Mouse (Mus musculus): ENCODE data around the gene Dpm3. TPM values are rescaled to one million over a fixed set of nuclear protein-coding genes. Genes with fewer than 3 reads are reported as not detected.

Gene Dpm3
- polyA plus RNA-seq, 1 experiment = 222 TPM

DNA sequence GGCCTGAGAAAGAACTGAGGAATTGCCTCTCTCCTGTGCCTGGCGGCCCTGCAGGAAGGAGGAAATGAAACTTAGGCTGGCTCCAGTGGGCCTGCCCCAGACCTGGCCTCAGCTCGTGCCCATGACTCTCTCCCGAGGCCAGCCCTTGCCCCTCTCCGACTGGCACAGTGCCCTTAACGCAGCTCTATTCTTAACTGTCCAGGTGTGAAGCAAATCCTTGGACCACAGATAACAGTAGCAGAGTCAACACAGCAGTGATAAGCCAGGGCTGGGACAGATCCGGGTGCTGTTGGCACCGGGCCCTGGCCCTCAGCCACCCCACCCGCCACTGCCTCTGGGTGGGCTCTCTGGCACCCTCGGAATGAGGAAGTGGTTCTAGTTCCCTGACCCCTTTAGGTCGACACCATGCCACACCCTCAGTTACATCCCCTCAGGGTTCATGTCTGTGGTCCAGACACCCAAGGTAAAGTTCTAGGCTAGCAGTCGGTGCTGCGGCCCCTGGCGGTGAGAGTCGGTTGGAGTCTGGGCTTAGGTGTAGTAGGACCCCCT lies 25.5 kb upstream of the Dpm3 start:
- H3K27me3 ChIP-seq (ENCODE audit: control insufficient read depth, insufficient read depth, insufficient read length) = no peaks in the 10 kb centered on the region
- no peak overlapping the region for H3K4me2 ChIP-seq (ENCODE audit: low read depth)

GRCm38 (mm10) chr3:89236516-89236915 lies 22.6 kb upstream of the Dpm3 start:
- TF ChIP-seq SRF (IDR thresholded peaks at IDR 0.05; ENCODE audit: control insufficient read depth, insufficient read length, low read depth) = no peak
- TF ChIP-seq POLR2A (IDR thresholded peaks at IDR 0.05; ENCODE audit: insufficient read length, low read depth) = no peak
- TF ChIP-seq MYOD1 (IDR thresholded peaks at IDR 0.05; ENCODE audit: control insufficient read depth in 1 of 3, insufficient read length in 2 of 3, low read depth in 2 of 3) = no peak
- no peak for TF ChIP-seq REST (IDR thresholded peaks at IDR 0.05; ENCODE audit: insufficient read depth, insufficient read length)
- TF ChIP-seq TCF12 (IDR thresholded peaks at IDR 0.05; ENCODE audit: insufficient read depth, poor library complexity, severe bottlenecking) = no peak
- Histone ChIP-seq H3K4me3 (no peak overlapping the region), H3K79me2 (ENCODE audit: control insufficient read depth, insufficient read depth) (no peaks in the 10 kb centered on the region)

More for the DNA sequence above, 25.5 kb upstream of the Dpm3 start:
- TF ChIP-seq REST (IDR thresholded peaks at IDR 0.05; ENCODE audit: insufficient read depth, insufficient read length) (no peak), TCF12 (IDR thresholded peaks at IDR 0.05; ENCODE audit: insufficient read depth, poor library complexity, severe bottlenecking) (no peak), POLR2A (IDR thresholded peaks at IDR 0.05; ENCODE audit: insufficient read length, low read depth) (no peak), MAX (IDR thresholded peaks at IDR 0.05; ENCODE audit: low read depth) (no peak), POLR2AphosphoS2 (IDR thresholded peaks at IDR 0.05; ENCODE audit: insufficient read length, low read depth) (no peak), MYOD1 (IDR thresholded peaks at IDR 0.05; ENCODE audit: control insufficient read depth in 1 of 3, insufficient read length in 2 of 3, low read depth in 2 of 3) (no peak), CEBPB (IDR thresholded peaks at IDR 0.05; ENCODE audit: insufficient read depth, poor library complexity, severe bottlenecking) (no peak), TCF3 (IDR thresholded peaks at IDR 0.05; ENCODE audit: insufficient read length, low read depth) (no peak), E2F4 (IDR thresholded peaks at IDR 0.05; ENCODE audit: insufficient read depth) (no peak), MYOG (IDR thresholded peaks at IDR 0.05; ENCODE audit: control insufficient read depth in 1 of 3, insufficient read depth in 1 of 3, insufficient read length in 2 of 3, low read depth in 2 of 3) (no peak), SRF (IDR thresholded peaks at IDR 0.05; ENCODE audit: control insufficient read depth, insufficient read length, low read depth) (no peak), USF1 (IDR thresholded peaks at IDR 0.05; ENCODE audit: low read depth) (no peak)
- Histone ChIP-seq H3K36me3 (ENCODE audit: control insufficient read depth, insufficient read depth) (no peaks in the 10 kb centered on the region), H3K79me2 (ENCODE audit: control insufficient read depth, insufficient read depth) (no peaks in the 10 kb centered on the region), H3ac (ENCODE audit: control insufficient read depth, insufficient read length) (no peak overlapping the region), H3K4me3 (no peak overlapping the region)

GRCm38 (mm10) chr3:89237682-89238081 lies 21.5 kb upstream of the Dpm3 start:
- no peaks in the 10 kb centered on the region for H3K27me3 ChIP-seq (ENCODE audit: control insufficient read depth, insufficient read depth, insufficient read length)
- H3ac ChIP-seq (ENCODE audit: control insufficient read depth, insufficient read length) = no peak overlapping the region
- H3K4me3 ChIP-seq = no peak overlapping the region
- no peak overlapping the region for H3K4me2 ChIP-seq (ENCODE audit: low read depth)
- peaks cover 9% of the 10 kb centered on the region for H3K36me3 ChIP-seq (ENCODE audit: control insufficient read depth, insufficient read depth)
- no peaks in the 10 kb centered on the region for H3K79me2 ChIP-seq (ENCODE audit: control insufficient read depth, insufficient read depth)
- TF ChIP-seq REST (IDR thresholded peaks at IDR 0.05; ENCODE audit: insufficient read depth, insufficient read length) (no peak), SRF (IDR thresholded peaks at IDR 0.05; ENCODE audit: control insufficient read depth, insufficient read length, low read depth) (no peak), E2F4 (IDR thresholded peaks at IDR 0.05; ENCODE audit: insufficient read depth) (no peak), TCF3 (IDR thresholded peaks at IDR 0.05; ENCODE audit: insufficient read length, low read depth) (no peak), TCF12 (IDR thresholded peaks at IDR 0.05; ENCODE audit: insufficient read depth, poor library complexity, severe bottlenecking) (no peak), POLR2A (IDR thresholded peaks at IDR 0.05; ENCODE audit: insufficient read length, low read depth) (no peak)

More at GRCm38 (mm10) chr3:89236516-89236915, 22.6 kb upstream of the Dpm3 start:
- Histone ChIP-seq H3K36me3 (ENCODE audit: control insufficient read depth, insufficient read depth) (peaks cover 1% of the 10 kb centered on the region), H3K27me3 (ENCODE audit: control insufficient read depth, insufficient read depth, insufficient read length) (no peaks in the 10 kb centered on the region), H3K4me2 (ENCODE audit: low read depth) (no peak overlapping the region), H3ac (ENCODE audit: control insufficient read depth, insufficient read length) (no peak overlapping the region)

GRCm38 (mm10) chr3:89238494-89238893 lies 20.7 kb upstream of the Dpm3 start:
- Histone ChIP-seq H3K4me2 (ENCODE audit: low read depth) (no peak overlapping the region), H3K79me2 (ENCODE audit: control insufficient read depth, insufficient read depth) (no peaks in the 10 kb centered on the region), H3K36me3 (ENCODE audit: control insufficient read depth, insufficient read depth) (peaks cover 9% of the 10 kb centered on the region), H3K4me3 (no peak overlapping the region), H3K27me3 (ENCODE audit: control insufficient read depth, insufficient read depth, insufficient read length) (no peaks in the 10 kb centered on the region), H3ac (ENCODE audit: control insufficient read depth, insufficient read length) (no peak overlapping the region)
- TF ChIP-seq POLR2A (IDR thresholded peaks at IDR 0.05; ENCODE audit: insufficient read length, low read depth) = no peak

DNA sequence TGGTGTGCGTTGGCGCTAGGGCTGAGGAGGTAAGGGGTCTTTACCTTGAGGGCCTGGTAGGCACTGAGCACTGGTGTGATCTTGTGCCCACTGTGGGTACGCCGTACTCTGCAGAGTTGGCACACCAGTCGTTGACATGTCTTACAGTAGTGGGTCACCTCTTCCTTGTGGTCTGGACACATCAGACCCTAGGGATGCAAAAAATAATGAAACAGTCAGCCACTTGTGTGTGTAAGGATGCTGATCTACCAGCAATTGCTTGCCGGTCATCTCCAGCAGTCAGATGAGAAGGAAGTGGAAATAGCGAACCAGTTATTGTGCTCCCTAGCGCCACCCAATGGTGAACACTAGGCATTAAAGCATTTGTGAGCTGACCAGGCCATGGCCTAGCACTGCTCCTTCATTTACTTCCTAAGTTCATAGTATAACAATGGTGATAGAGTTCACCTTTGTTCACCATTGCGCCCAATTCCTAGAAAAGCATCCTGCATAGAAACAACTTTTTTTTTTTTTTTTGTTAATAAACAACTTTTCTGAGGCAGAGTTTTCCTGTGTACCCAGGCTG lies 16.7 kb upstream of the Dpm3 start:
- H3ac ChIP-seq (ENCODE audit: control insufficient read depth, insufficient read length) = no peak overlapping the region
- peaks cover 10% of the 10 kb centered on the region for H3K79me2 ChIP-seq (ENCODE audit: control insufficient read depth, insufficient read depth)
- no peaks in the 10 kb centered on the region for H3K27me3 ChIP-seq (ENCODE audit: control insufficient read depth, insufficient read depth, insufficient read length)
- no peak overlapping the region for H3K4me2 ChIP-seq (ENCODE audit: low read depth)
- peaks cover 9% of the 10 kb centered on the region for H3K36me3 ChIP-seq (ENCODE audit: control insufficient read depth, insufficient read depth)
- TF ChIP-seq REST (IDR thresholded peaks at IDR 0.05; ENCODE audit: insufficient read depth, insufficient read length) = no peak
- TF ChIP-seq POLR2A (IDR thresholded peaks at IDR 0.05; ENCODE audit: insufficient read length, low read depth) = no peak
- no peak for TF ChIP-seq MYOG (IDR thresholded peaks at IDR 0.05; ENCODE audit: control insufficient read depth in 1 of 3, insufficient read depth in 1 of 3, insufficient read length in 2 of 3, low read depth in 2 of 3)
- no peak for TF ChIP-seq E2F4 (IDR thresholded peaks at IDR 0.05; ENCODE audit: insufficient read depth)
- no peak for TF ChIP-seq MAX (IDR thresholded peaks at IDR 0.05; ENCODE audit: low read depth)
- TF ChIP-seq TCF3 (IDR thresholded peaks at IDR 0.05; ENCODE audit: insufficient read length, low read depth) = no peak
- TF ChIP-seq POLR2AphosphoS2 (IDR thresholded peaks at IDR 0.05; ENCODE audit: insufficient read length, low read depth) = no peak
- no peak for TF ChIP-seq USF1 (IDR thresholded peaks at IDR 0.05; ENCODE audit: low read depth)
- no peak for TF ChIP-seq SRF (IDR thresholded peaks at IDR 0.05; ENCODE audit: control insufficient read depth, insufficient read length, low read depth)
- H3K4me3 ChIP-seq = no peak overlapping the region
